Mouse (Mus musculus) MEL (cell line): Measurements from ENCODE around the gene Atp8b4.

Source experiments
- CTCF ChIP-seq, 3 experiments: IDR thresholded peaks in 2 of 3; conservative IDR thresholded peaks in 1 of 3; 2 replicates each; pipeline ENCODE4 v1.5.1; 2011 to 2012; ENCODE audit warnings: low read length in 3 of 3, low read depth in 2 of 3, mild to moderate bottlenecking in 2 of 3, improper control_type of control experiment in 1 of 3, inconsistent platforms in 1 of 3, mixed read lengths in 1 of 3, moderate library complexity in 1 of 3; ENCODE audit not compliant: control insufficient read depth in 1 of 3, insufficient read depth in 1 of 3, poor library complexity in 1 of 3, severe bottlenecking in 1 of 3
- HCFC1 ChIP-seq: IDR thresholded peaks from 2 replicates; pipeline ENCODE4 v1.6.1; 2012; ENCODE audit warnings: low read depth, mild to moderate bottlenecking, inconsistent platforms, low read length, improper control_type of control experiment, moderate library complexity
- POLR2A ChIP-seq, 2 experiments: IDR thresholded peaks; 2 replicates each; pipeline ENCODE4 v1.6.1; 2011 to 2012; ENCODE audit warnings: low read length in 2 of 2, mild to moderate bottlenecking in 2 of 2, control low read depth in 1 of 2, improper control_type of control experiment in 1 of 2, low read depth in 1 of 2, moderate library complexity in 1 of 2; ENCODE audit not compliant: control insufficient read depth in 1 of 2, insufficient read depth in 1 of 2, poor library complexity in 1 of 2
- POLR2AphosphoS2 ChIP-seq: IDR thresholded peaks from 2 replicates; pipeline ENCODE4 v1.6.1; 2011; ENCODE audit warnings: low read length, improper control_type of control experiment
- SIN3A ChIP-seq: IDR thresholded peaks from 2 replicates; pipeline ENCODE4 v1.6.1; 2012; ENCODE audit warnings: low read length, improper control_type of control experiment, inconsistent platforms
- TAL1 ChIP-seq: IDR thresholded peaks from 2 replicates; pipeline ENCODE4 v1.6.1; 2012; ENCODE audit warnings: mild to moderate bottlenecking, inconsistent platforms, low read length, moderate library complexity, mixed read lengths

- no peak for TF ChIP-seq SIN3A
- no peak for TF ChIP-seq TAL1
- TF ChIP-seq HCFC1: no peak
- TF ChIP-seq POLR2A (IDR thresholded peaks at IDR 0.05; ENCODE audit: control insufficient read depth in 1 of 2, insufficient read depth in 1 of 2, low read depth in 1 of 2, low read length in 2 of 2, poor library complexity in 1 of 2): no peak
- no peak for TF ChIP-seq POLR2AphosphoS2
- TF ChIP-seq CTCF (IDR thresholded peaks at IDR 0.05 in 2 of 3, conservative IDR thresholded peaks at IDR 0.05 in 1 of 3; ENCODE audit: control insufficient read depth in 1 of 3, insufficient read depth in 1 of 3, low read depth in 2 of 3, low read length in 3 of 3, poor library complexity in 1 of 3, severe bottlenecking in 1 of 3): no peak
Observed at GRCm38 (mm10) chr2:126418916-126419315, 81.6 kb downstream of the Atp8b4 start.
